Mouse (Mus musculus): ENCODE results near the gene Fads3. TPM values are rescaled to one million over a fixed set of nuclear protein-coding genes. Genes with fewer than 3 reads are reported as not detected.

The Fads3 gene
- total and polyA plus RNA-seq, 3 experiments: 2.3 to 11.2 TPM; not detected in 1

DNA sequence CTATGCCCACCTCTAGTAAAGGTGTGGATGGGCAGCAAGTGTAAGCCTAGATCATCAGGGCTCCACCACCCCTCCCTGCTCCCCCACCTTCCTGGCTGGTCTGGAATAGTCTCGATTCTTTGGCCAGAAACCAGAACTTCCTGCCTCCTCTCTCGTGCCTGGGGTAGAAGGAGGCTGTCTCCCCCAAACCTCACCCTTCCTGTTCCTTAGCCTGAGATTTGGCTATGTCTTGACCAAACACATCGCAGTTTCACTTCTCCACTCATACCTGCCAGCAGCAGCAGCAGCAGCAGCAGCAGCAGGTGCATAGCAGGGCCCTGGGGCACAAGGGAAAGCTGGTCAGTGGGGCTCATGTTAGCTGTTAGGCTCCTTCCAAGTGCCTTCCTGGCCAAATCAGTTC, 5.6 kb downstream of the Fads3 start:
- no peak for DNase-seq (ENCODE audit: low read depth, low spot score)
- no peaks in the 10 kb centered on the region for H3K27me3 ChIP-seq (ENCODE audit: control insufficient read depth in 1 of 2, insufficient read depth in 2 of 2, low read length in 2 of 2)

GRCm38 (mm10) chr19:10049533-10049932, 8.2 kb downstream of the Fads3 start:
- no peak overlapping the region for H3K4me3 ChIP-seq (ENCODE audit: control insufficient read depth in 1 of 2, insufficient read depth in 1 of 2, low read depth in 2 of 2, low read length in 2 of 2)
- no peak overlapping the region for H3K27ac ChIP-seq (ENCODE audit: control insufficient read depth, low read depth, low read length)
- no peaks in the 10 kb centered on the region for H3K79me2 ChIP-seq (ENCODE audit: control insufficient read depth, insufficient read depth, low read length, poor library complexity)
- peaks cover 0 to 13% of the 10 kb centered on the region in 2 experiments; a peak in 2 of 4 replicates for H3K36me3 ChIP-seq (ENCODE audit: control insufficient read depth in 1 of 2, insufficient read depth in 2 of 2, low read length in 2 of 2)
- no peaks in the 10 kb centered on the region for H3K27me3 ChIP-seq (ENCODE audit: control insufficient read depth in 1 of 2, insufficient read depth in 2 of 2, low read length in 2 of 2)
- no peaks in the 10 kb centered on the region for H3K9me3 ChIP-seq (replicated peaks; ENCODE audit: insufficient read depth, low read length)
- H3K4me1 ChIP-seq (ENCODE audit: control insufficient read depth in 1 of 2, insufficient read depth in 2 of 2, low read length in 2 of 2): peaks cover 11 to 16% of the 10 kb centered on the region in 2 experiments
- TF ChIP-seq SMC3 (IDR thresholded peaks at IDR 0.05; ENCODE audit: low read depth, low read length) (no peak), POLR2A (IDR thresholded peaks at IDR 0.05; ENCODE audit: control insufficient read depth in 1 of 2, insufficient read depth in 1 of 2, low read depth in 1 of 2, low read length in 2 of 2, poor library complexity in 1 of 2) (no peak), MXI1 (IDR thresholded peaks at IDR 0.05; ENCODE audit: low read depth, low read length) (no peak), TBP (IDR thresholded peaks at IDR 0.05; ENCODE audit: low read depth, low read length) (no peak), GABPA (IDR thresholded peaks at IDR 0.05; ENCODE audit: low read depth, low read length) (no peak), USF1 (IDR thresholded peaks at IDR 0.05; ENCODE audit: low read depth, low read length) (no peak), MEF2A (IDR thresholded peaks at IDR 0.05; ENCODE audit: extremely low read depth, insufficient replicate concordance, low read depth, low read length, poor library complexity, severe bottlenecking) (no peak), ZNF384 (IDR thresholded peaks at IDR 0.05; ENCODE audit: low read depth, low read length) (no peak), POLR2AphosphoS5 (IDR thresholded peaks at IDR 0.05; ENCODE audit: borderline replicate concordance, low read depth, low read length) (no peak), MAX (IDR thresholded peaks at IDR 0.05; ENCODE audit: low read length) (no peak), NELFE (IDR thresholded peaks at IDR 0.05; ENCODE audit: low read depth, low read length) (no peak), SIN3A (IDR thresholded peaks at IDR 0.05; ENCODE audit: low read length) (no peak), BHLHE40 (IDR thresholded peaks at IDR 0.05; ENCODE audit: borderline replicate concordance, low read depth, low read length) (no peak), E2F4 (IDR thresholded peaks at IDR 0.05; ENCODE audit: borderline replicate concordance, low read depth, low read length) (no peak), ELF1 (IDR thresholded peaks at IDR 0.05; ENCODE audit: low read depth, low read length) (no peak), RCOR1 (IDR thresholded peaks at IDR 0.05; ENCODE audit: low read depth, low read length) (no peak), NRF1 (IDR thresholded peaks at IDR 0.05; ENCODE audit: insufficient read depth, low read depth, low read length, poor library complexity, severe bottlenecking) (no peak), KAT2A (conservative IDR thresholded peaks at IDR 0.05; ENCODE audit: low read depth, low read length) (no peak)
- no peak for DNase-seq (ENCODE audit: low read depth, low spot score)
- H3K9ac ChIP-seq (ENCODE audit: control insufficient read depth, low read depth, low read length, poor library complexity, severe bottlenecking): no peak overlapping the region

More for the DNA sequence above, 5.6 kb downstream of the Fads3 start:
- Histone ChIP-seq H3K79me2 (ENCODE audit: control insufficient read depth, insufficient read depth, low read length, poor library complexity) (no peaks in the 10 kb centered on the region), H3K4me1 (ENCODE audit: control insufficient read depth in 1 of 2, insufficient read depth in 2 of 2, low read length in 2 of 2) (peaks cover 16 to 26% of the 10 kb centered on the region in 2 experiments), H3K36me3 (ENCODE audit: control insufficient read depth in 1 of 2, insufficient read depth in 2 of 2, low read length in 2 of 2) (peaks cover 0 to 17% of the 10 kb centered on the region in 2 experiments; a peak in 2 of 4 replicates), H3K4me3 (ENCODE audit: control insufficient read depth in 1 of 2, insufficient read depth in 1 of 2, low read depth in 2 of 2, low read length in 2 of 2) (no peak overlapping the region), H3K9me3 (replicated peaks; ENCODE audit: insufficient read depth, low read length) (no peaks in the 10 kb centered on the region), H3K9ac (ENCODE audit: control insufficient read depth, low read depth, low read length, poor library complexity, severe bottlenecking) (no peak overlapping the region), H3K27ac (ENCODE audit: control insufficient read depth, low read depth, low read length) (no peak overlapping the region)
- TF ChIP-seq USF1 (IDR thresholded peaks at IDR 0.05; ENCODE audit: low read depth, low read length) (no peak), CHD2 (IDR thresholded peaks at IDR 0.05; ENCODE audit: low read length) (no peak), TAL1 (IDR thresholded peaks at IDR 0.05; ENCODE audit: low read length) (no peak), CHD1 (IDR thresholded peaks at IDR 0.05; ENCODE audit: low read depth, low read length) (no peak), RCOR1 (IDR thresholded peaks at IDR 0.05; ENCODE audit: low read depth, low read length) (no peak), GATA1 (IDR thresholded peaks at IDR 0.05; ENCODE audit: low read depth, low read length) (no peak), ZMIZ1 (IDR thresholded peaks at IDR 0.05; ENCODE audit: low read depth, low read length) (no peak), ETS1 (IDR thresholded peaks at IDR 0.05; ENCODE audit: low read depth, low read length) (no peak), MEF2A (IDR thresholded peaks at IDR 0.05; ENCODE audit: extremely low read depth, insufficient replicate concordance, low read depth, low read length, poor library complexity, severe bottlenecking) (no peak), CTCF (IDR thresholded peaks at IDR 0.05 in 2 of 3, conservative IDR thresholded peaks at IDR 0.05 in 1 of 3; ENCODE audit: control insufficient read depth in 1 of 3, insufficient read depth in 1 of 3, low read depth in 2 of 3, low read length in 3 of 3, poor library complexity in 1 of 3, severe bottlenecking in 1 of 3) (no peak)

Measured in MEL (cell line).